Mouse (Mus musculus) bone marrow, adult 2 months (tissue): ENCODE data around the gene Dclk1.

ENCODE experiments used
- CTCF ChIP-seq: fragments of 200-500 bp; IDR thresholded peaks from 2 replicates; pipeline ENCODE4 v1.5.1; 2011; ENCODE audit warnings: low read length, control low read depth; ENCODE audit not compliant: control insufficient read depth, insufficient read depth
- POLR2A ChIP-seq: fragments of 200-500 bp; IDR thresholded peaks from 2 replicates; pipeline ENCODE4 v1.6.1; 2011; ENCODE audit warnings: low read depth, mild to moderate bottlenecking, control low read depth, low read length, borderline replicate concordance; ENCODE audit not compliant: control insufficient read depth

- TF ChIP-seq CTCF (no peak), POLR2A (no peak)
Measured at GRCm38 (mm10) chr3:55330496-55330895, 88.3 kb downstream of the Dclk1 start.
